Comparison of ENCODE assay signal across 13 mouse cellular contexts in genomic region chr19:8815812-8816211, GRCm38 (mm10). TPM values are rescaled to one million over a fixed set of nuclear protein-coding genes. Genes with fewer than 3 reads are reported as not detected.
A peak's percentile ranks its signal among the peaks of the same experiment; 100 is the strongest.
DNase-seq lines count a peak whose midpoint lies in the region; ATAC-seq and TF ChIP-seq lines count a peak whose summit lies in the region.
"Had no signal": no experiment of that assay in that cellular context is flagged by ENCODE, and none has a peak within 500 bp of the region (broad histone marks: within the 10 kb centered on the region; RNA-seq: fewer than 3 reads in every experiment).

No protein-coding gene starts in this region.

- no peak for ATAC-seq in liver, postnatal 0 days
- no peak for ATAC-seq in liver, embryonic 11.5 days (replicated peaks; ENCODE audit: low FRiP score)
- no peak for ATAC-seq in forebrain, embryonic 14.5 days
- no peak for ATAC-seq in neural tube, embryonic 14.5 days (ENCODE audit: low read depth)

- TF ChIP-seq CTCF in liver, postnatal 0 days (IDR thresholded peaks at IDR 0.05; ENCODE audit: low read depth) = peak; percentile 39

- DNase-seq in cerebellum, postnatal 14 days = peak; percentile 54 to 62
- no peak for DNase-seq in cerebellum, postnatal 4 days (ENCODE audit: low spot score in 2 of 2)
- no peak for DNase-seq in liver, postnatal 0 days
- DNase-seq in liver, embryonic 11.5 days (ENCODE audit: low spot score) = no peak
- peak; percentile 32 for DNase-seq in forebrain, embryonic 14.5 days (ENCODE audit: low spot score)
- DNase-seq in frontal cortex, postnatal 14 days (ENCODE audit: low spot score in 2 of 2) = no peak
- no peak for DNase-seq in heart, adult 8-10 months (ENCODE audit: low spot score)
- DNase-seq: gastrocnemius, postnatal 10 days had no signal

- no peaks in the 10 kb centered on the region for H3K27me3 ChIP-seq in liver, postnatal 0 days (ENCODE audit: insufficient read depth, low read length)
- no peaks in the 10 kb centered on the region for H3K27me3 ChIP-seq in liver, embryonic 11.5 days (replicated peaks; ENCODE audit: control insufficient read depth, insufficient read depth, low read length)
- H3K27me3 ChIP-seq in forebrain, embryonic 14.5 days (replicated peaks; ENCODE audit: control insufficient read depth, insufficient read depth, low read length) = no peaks in the 10 kb centered on the region
- no peaks in the 10 kb centered on the region for H3K27me3 ChIP-seq in neural tube, embryonic 14.5 days (ENCODE audit: control insufficient read depth, insufficient read depth, low read length)
- H3K27me3 ChIP-seq: liver, embryonic 15.5 days had no signal

- peaks cover 36% of the 10 kb centered on the region for H3K36me3 ChIP-seq in liver, postnatal 0 days (replicated peaks; ENCODE audit: insufficient read depth, low read length)
- H3K36me3 ChIP-seq in liver, embryonic 11.5 days (ENCODE audit: control insufficient read depth, insufficient read depth, low read length) = peaks cover 40% of the 10 kb centered on the region
- peaks cover 46% of the 10 kb centered on the region for H3K36me3 ChIP-seq in forebrain, embryonic 14.5 days (ENCODE audit: control insufficient read depth, insufficient read depth, low read length)
- H3K36me3 ChIP-seq in neural tube, embryonic 14.5 days (ENCODE audit: control insufficient read depth, insufficient read depth, low read length) = peaks cover 29% of the 10 kb centered on the region

- peaks cover 7% of the 10 kb centered on the region for H3K4me1 ChIP-seq in liver, postnatal 0 days (ENCODE audit: insufficient read depth)
- peaks cover 9% of the 10 kb centered on the region for H3K4me1 ChIP-seq in liver, embryonic 11.5 days (replicated peaks; ENCODE audit: control insufficient read depth, insufficient read depth, low read length)
- peaks cover 19% of the 10 kb centered on the region for H3K4me1 ChIP-seq in forebrain, embryonic 14.5 days (ENCODE audit: control insufficient read depth, insufficient read depth, low read length)
- H3K4me1 ChIP-seq in neural tube, embryonic 14.5 days (ENCODE audit: control insufficient read depth, insufficient read depth, low read length) = peaks cover 29% of the 10 kb centered on the region

- H3K9ac ChIP-seq in liver, postnatal 0 days (replicated peaks) = no peak overlapping the region
- H3K9ac ChIP-seq in liver, embryonic 11.5 days (ENCODE audit: low read depth, low read length) = no peak overlapping the region
- H3K9ac ChIP-seq in forebrain, embryonic 14.5 days (ENCODE audit: low read length) = no peak overlapping the region
- no peak overlapping the region for H3K9ac ChIP-seq in neural tube, embryonic 14.5 days (replicated peaks; ENCODE audit: low read depth, low read length)
- H3K9ac ChIP-seq: liver, embryonic 15.5 days had no signal

- no peak overlapping the region for H3K27ac ChIP-seq in liver, postnatal 0 days (ENCODE audit: low read depth)
- H3K27ac ChIP-seq in liver, embryonic 11.5 days (ENCODE audit: low read depth, low read length) = no peak overlapping the region
- H3K27ac ChIP-seq in forebrain, embryonic 14.5 days (ENCODE audit: low read depth, low read length) = no peak overlapping the region
- H3K27ac ChIP-seq in neural tube, embryonic 14.5 days (ENCODE audit: low read depth, low read length) = no peak overlapping the region
- H3K27ac ChIP-seq: liver, embryonic 15.5 days had no signal

- WGBS in liver, postnatal 0 days (ENCODE audit: insufficient replicate concordance) = 81% methylated on average over 11 of the region's 11 CpGs
- WGBS in liver, embryonic 11.5 days = 86% methylated on average over 11 of the region's 11 CpGs
- 74% methylated on average over 11 of the region's 11 CpGs for WGBS in forebrain, embryonic 14.5 days
- WGBS in neural tube, embryonic 14.5 days = 63% methylated on average over 11 of the region's 11 CpGs

- H3K9me3 ChIP-seq in liver, postnatal 0 days (ENCODE audit: low read length) = no peaks in the 10 kb centered on the region
- H3K9me3 ChIP-seq in liver, embryonic 11.5 days (ENCODE audit: control insufficient read depth, low read length) = no peaks in the 10 kb centered on the region
- H3K9me3 ChIP-seq in forebrain, embryonic 14.5 days (replicated peaks; ENCODE audit: control insufficient read depth, low read length) = no peaks in the 10 kb centered on the region
- no peaks in the 10 kb centered on the region for H3K9me3 ChIP-seq in neural tube, embryonic 14.5 days (ENCODE audit: control insufficient read depth, low read length)
- H3K9me3 ChIP-seq: liver, embryonic 15.5 days had no signal

- no peak for TF ChIP-seq EP300 in liver, postnatal 0 days (IDR thresholded peaks at IDR 0.05; ENCODE audit: low read depth)

- no peak overlapping the region for H3K4me3 ChIP-seq in liver, postnatal 0 days (ENCODE audit: low read depth, low read length)
- H3K4me3 ChIP-seq in liver, embryonic 11.5 days (ENCODE audit: low read depth, low read length) = no peak overlapping the region
- H3K4me3 ChIP-seq in forebrain, embryonic 14.5 days (ENCODE audit: low read depth, low read length) = no peak overlapping the region
- no peak overlapping the region for H3K4me3 ChIP-seq in neural tube, embryonic 14.5 days (ENCODE audit: low read depth, low read length)
- H3K4me3 ChIP-seq: liver, embryonic 15.5 days had no signal

- no peak overlapping the region for H3K4me2 ChIP-seq in liver, postnatal 0 days (ENCODE audit: low read depth, low read length)
- H3K4me2 ChIP-seq in liver, embryonic 11.5 days = no peak overlapping the region
- H3K4me2 ChIP-seq in forebrain, embryonic 14.5 days (ENCODE audit: low read length) = no peak overlapping the region; the same call in 1 of the 2 replicates
- H3K4me2 ChIP-seq in neural tube, embryonic 14.5 days (ENCODE audit: low read depth, low read length) = 0 out of 2 replicates have a peak overlapping the region, but pooled peaks have one; percentile 11

RNA-seq across cellular contexts. Expression of gene Ttc9c, which starts 3.3 kb away (rescaled TPM):
- polyA plus RNA-seq in liver, postnatal 0 days (2015; fragmentation: Nextera tagmentation; extraction: Ambion mirVana) = 9.8 and 12.5 TPM in 2 replicates
- polyA plus RNA-seq in liver, embryonic 11.5 days (2014; fragmentation: Nextera tagmentation; extraction: Ambion mirVana) = 43.8 and 46.8 TPM in 2 replicates
- 50.7 and 65.3 TPM in 2 replicates for polyA plus RNA-seq in forebrain, embryonic 14.5 days (2014; fragmentation: Nextera tagmentation; extraction: Ambion mirVana)
- 52.2 and 54.3 TPM in 2 replicates for polyA plus RNA-seq in neural tube, embryonic 14.5 days (2014; fragmentation: Nextera tagmentation; extraction: Ambion mirVana)
- 10 to 100 TPM; 13.7 to 16.4 (median 14.9) TPM for total RNA-seq in heart, adult 8-10 months (2022)

RNA-seq across cellular contexts. Expression of gene Hnrnpul2, which starts 4.0 kb away (rescaled TPM):
- 2.1 and 2.3 TPM in 2 replicates for polyA plus RNA-seq in liver, postnatal 0 days (2015; fragmentation: Nextera tagmentation; extraction: Ambion mirVana)
- 5.5 and 6.4 TPM in 2 replicates for polyA plus RNA-seq in liver, embryonic 11.5 days (2014; fragmentation: Nextera tagmentation; extraction: Ambion mirVana)
- polyA plus RNA-seq in forebrain, embryonic 14.5 days (2014; fragmentation: Nextera tagmentation; extraction: Ambion mirVana) = 7.2 and 7.4 TPM in 2 replicates
- polyA plus RNA-seq in neural tube, embryonic 14.5 days (2014; fragmentation: Nextera tagmentation; extraction: Ambion mirVana) = 9.1 and 9.5 TPM in 2 replicates
- total RNA-seq in heart, adult 8-10 months (2022) = 10 to 100 TPM; 46.0 to 48.9 (median 46.9) TPM

RNA-seq across cellular contexts. Expression of gene Zbtb3, which starts 13.5 kb away (rescaled TPM):
- polyA plus RNA-seq in liver, postnatal 0 days (2015; fragmentation: Nextera tagmentation; extraction: Ambion mirVana) = 0.82 and 0.91 TPM in 2 replicates
- polyA plus RNA-seq in liver, embryonic 11.5 days (2014; fragmentation: Nextera tagmentation; extraction: Ambion mirVana) = 3.2 and 4.1 TPM in 2 replicates
- polyA plus RNA-seq in forebrain, embryonic 14.5 days (2014; fragmentation: Nextera tagmentation; extraction: Ambion mirVana) = 9.0 and 9.7 TPM in 2 replicates
- 7.1 and 7.7 TPM in 2 replicates for polyA plus RNA-seq in neural tube, embryonic 14.5 days (2014; fragmentation: Nextera tagmentation; extraction: Ambion mirVana)
- total RNA-seq in heart, adult 8-10 months (2022) = 1 to 10 TPM; 1.2 to 2.5 (median 1.5) TPM

RNA-seq across cellular contexts. Expression of gene AC129217.1, which starts 13.8 kb away (rescaled TPM):
- not detected in 2 replicates for polyA plus RNA-seq in liver, postnatal 0 days (2015; fragmentation: Nextera tagmentation; extraction: Ambion mirVana)
- 0.40 TPM in 1 of 2 replicates, not detected in the other for polyA plus RNA-seq in liver, embryonic 11.5 days (2014; fragmentation: Nextera tagmentation; extraction: Ambion mirVana)
- not detected in 2 replicates for polyA plus RNA-seq in forebrain, embryonic 14.5 days (2014; fragmentation: Nextera tagmentation; extraction: Ambion mirVana)
- not detected in 2 replicates for polyA plus RNA-seq in neural tube, embryonic 14.5 days (2014; fragmentation: Nextera tagmentation; extraction: Ambion mirVana)
- under 1 TPM in 1 of 4 experiments, not detected in 3; 0.53 TPM for total RNA-seq in heart, adult 8-10 months (2022)
- total RNA-seq: gastrocnemius, postnatal 10 days; heart, postnatal 25 days had no signal
- polyA plus RNA-seq: embryonic facial prominence, embryonic 14.5 days; liver, embryonic 15.5 days; stomach, embryonic 16.5 days had no signal

RNA-seq across cellular contexts. Expression of gene Polr2g, which starts 17.4 kb away (rescaled TPM):
- polyA plus RNA-seq in liver, postnatal 0 days (2015; fragmentation: Nextera tagmentation; extraction: Ambion mirVana) = 61.7 and 63.3 TPM in 2 replicates
- 152 and 159 TPM in 2 replicates for polyA plus RNA-seq in liver, embryonic 11.5 days (2014; fragmentation: Nextera tagmentation; extraction: Ambion mirVana)
- 171 and 189 TPM in 2 replicates for polyA plus RNA-seq in forebrain, embryonic 14.5 days (2014; fragmentation: Nextera tagmentation; extraction: Ambion mirVana)
- polyA plus RNA-seq in neural tube, embryonic 14.5 days (2014; fragmentation: Nextera tagmentation; extraction: Ambion mirVana) = 141 and 153 TPM in 2 replicates
- total RNA-seq in heart, adult 8-10 months (2022) = 10 to 100 TPM; 52.1 to 60.7 (median 55.4) TPM

Comparison
In these comparisons a context has a peak if more than half of its experiments do, and no peak if none do; other contexts are left out.
1. DNase-seq: peak in cerebellum, postnatal 14 days (2 of 2) and forebrain, embryonic 14.5 days (single experiment); none in cerebellum, postnatal 4 days (0 of 2), liver, postnatal 0 days (single experiment), liver, embryonic 11.5 days (single experiment), frontal cortex, postnatal 14 days (0 of 2) and heart, adult 8-10 months (single experiment).